Mouse (Mus musculus) kidney, adult 2 months (tissue): ENCODE results near the gene Scn5a. TPM values are rescaled to one million over a fixed set of nuclear protein-coding genes. Genes with fewer than 3 reads are reported as not detected.

Experiments
- DNase-seq: peaks from one replicate; pipeline ENCODE4 v3.0.0; 2021
- H3K27ac ChIP-seq: fragments of 200-500 bp; 2 replicates; pipeline ENCODE4 v1.5.1; 2012; ENCODE audit warnings: low read depth, low read length, control low read depth, inconsistent platforms; ENCODE audit not compliant: insufficient read depth
- H3K27me3 ChIP-seq: fragments of 200-500 bp; replicated peaks from 2 replicates; pipeline ENCODE4 v1.6.1; 2012; ENCODE audit warnings: mild to moderate bottlenecking, moderate library complexity, low read length, inconsistent platforms; ENCODE audit not compliant: control insufficient read depth, insufficient read depth
- H3K36me3 ChIP-seq: fragments of 200-500 bp; 2 replicates; pipeline ENCODE4 v1.6.1; 2012; ENCODE audit warnings: mild to moderate bottlenecking, moderate library complexity, low read length, inconsistent platforms; ENCODE audit not compliant: control insufficient read depth, insufficient read depth
- H3K4me1 ChIP-seq: fragments of 200-500 bp; 2 replicates; pipeline ENCODE4 v1.6.1; 2011; ENCODE audit warnings: low read length; ENCODE audit not compliant: control insufficient read depth, insufficient read depth
- H3K4me3 ChIP-seq: fragments of 200-500 bp; 2 replicates; pipeline ENCODE4 v1.5.1; 2011; ENCODE audit warnings: mild to moderate bottlenecking, low read depth, low read length, control low read depth; ENCODE audit not compliant: insufficient read depth
- CTCF ChIP-seq: fragments of 200-500 bp; conservative IDR thresholded peaks from 2 replicates; pipeline ENCODE4 v1.5.1; 2011; ENCODE audit warnings: low read depth, mild to moderate bottlenecking, control low read depth, low read length, moderate library complexity, mixed read lengths; ENCODE audit not compliant: insufficient read depth, insufficient read length
- POLR2A ChIP-seq: fragments of 200-500 bp; IDR thresholded peaks from one replicate; pipeline ENCODE4 v1.6.1; 2011; ENCODE audit warnings: low read depth, low read length, control low read depth
- WGBS: fragments of 180-500 bp; shearing (Covaris S2); methylation state at CpG from one replicate; pipeline ENCODE4 v1.1.7; 2018; 5-methylcytosine and 5-hydroxymethylcytosine counted together
- polyA plus RNA-seq: library from polyadenylated mRNA; depleted of rRNA; stranded (reverse); fragments of >200 nt; gene quantifications from 2 replicates; pipeline ENCODE4 v1.2.3, GENCODE M21; 2012

Gene Scn5a
- polyA plus RNA-seq, 1 experiment: 0.72 TPM

- 71% methylated on average over 9 of the region's 9 CpGs for WGBS
- DNase-seq: no peak
- Histone ChIP-seq H3K4me3 (no peak overlapping the region), H3K27ac (no peak overlapping the region), H3K36me3 (no peaks in the 10 kb centered on the region), H3K27me3 (no peaks in the 10 kb centered on the region), H3K4me1 (peaks cover 3% of the 10 kb centered on the region)
- TF ChIP-seq CTCF (no peak), POLR2A (no peak)
Observed at GRCm38 (mm10) chr9:119473608-119474164, 105.1 kb downstream of the Scn5a start.

GRCm38 (mm10) chr9:119473011-119473410 is 105.8 kb downstream of the Scn5a start:
- Histone ChIP-seq H3K27ac (no peak overlapping the region), H3K27me3 (no peaks in the 10 kb centered on the region), H3K36me3 (no peaks in the 10 kb centered on the region), H3K4me3 (no peak overlapping the region), H3K4me1 (peaks cover 3% of the 10 kb centered on the region)
- no peak for TF ChIP-seq POLR2A
- TF ChIP-seq CTCF: no peak
- peak; percentile 79 for DNase-seq
- WGBS: 71% methylated on average over 1 of the region's 1 CpGs

GRCm38 (mm10) chr9:119472412-119472918 is 106.4 kb downstream of the Scn5a start:
- DNase-seq: no peak
- Histone ChIP-seq H3K27ac (no peak overlapping the region), H3K4me3 (no peak overlapping the region), H3K27me3 (no peaks in the 10 kb centered on the region), H3K36me3 (no peaks in the 10 kb centered on the region), H3K4me1 (peaks cover 3% of the 10 kb centered on the region)
- TF ChIP-seq POLR2A: no peak
- no peak for TF ChIP-seq CTCF
- WGBS: 69% methylated on average over 11 of the region's 11 CpGs

- no peak for DNase-seq
- WGBS: 80% methylated on average over 8 of the region's 8 CpGs
- TF ChIP-seq CTCF: no peak
- no peak for TF ChIP-seq POLR2A
- H3K4me3 ChIP-seq: no peak overlapping the region
- peaks cover 3% of the 10 kb centered on the region for H3K4me1 ChIP-seq
- no peaks in the 10 kb centered on the region for H3K36me3 ChIP-seq
- H3K27me3 ChIP-seq: no peaks in the 10 kb centered on the region
- no peak overlapping the region for H3K27ac ChIP-seq
Observed at GRCm38 (mm10) chr9:119469691-119470353, 109.0 kb downstream of the Scn5a start.

- DNase-seq: peak; percentile 58
- no peak overlapping the region for H3K4me3 ChIP-seq
- 54% methylated on average over 7 of the region's 7 CpGs for WGBS
Observed at GRCm38 (mm10) chr9:119465595-119465994, 113.2 kb downstream of the Scn5a start.

GRCm38 (mm10) chr9:119465056-119465455 is 113.8 kb downstream of the Scn5a start:
- TF ChIP-seq POLR2A: no peak
- no peak for TF ChIP-seq CTCF
- no peaks in the 10 kb centered on the region for H3K27me3 ChIP-seq

More at GRCm38 (mm10) chr9:119465595-119465994, 113.2 kb downstream of the Scn5a start:
- H3K4me1 ChIP-seq: no peaks in the 10 kb centered on the region
- no peaks in the 10 kb centered on the region for H3K27me3 ChIP-seq
- H3K36me3 ChIP-seq: no peaks in the 10 kb centered on the region; the same call in 1 of the 2 replicates
- TF ChIP-seq POLR2A (no peak), CTCF (peak; percentile 66)
- H3K27ac ChIP-seq: no peak overlapping the region

GRCm38 (mm10) chr9:119460410-119460809 is 118.4 kb downstream of the Scn5a start:
- no peak overlapping the region for H3K27ac ChIP-seq
- H3K27me3 ChIP-seq: no peaks in the 10 kb centered on the region
- no peaks in the 10 kb centered on the region for H3K4me1 ChIP-seq
- DNase-seq: peak; percentile 64
- WGBS: 39% methylated on average over 8 of the region's 8 CpGs
- H3K4me3 ChIP-seq: no peak overlapping the region
- H3K36me3 ChIP-seq: no peaks in the 10 kb centered on the region; the same call in 1 of the 2 replicates
- peak; percentile 91 for TF ChIP-seq CTCF
- TF ChIP-seq POLR2A: no peak

More at GRCm38 (mm10) chr9:119465056-119465455, 113.8 kb downstream of the Scn5a start:
- Histone ChIP-seq H3K36me3 (no peaks in the 10 kb centered on the region; the same call in 1 of the 2 replicates), H3K4me3 (no peak overlapping the region), H3K4me1 (no peaks in the 10 kb centered on the region), H3K27ac (no peak overlapping the region)
- no peak for DNase-seq
- 90% methylated on average over 6 of the region's 6 CpGs for whole genome bisulfite sequencing
